Mouse (Mus musculus) left cerebral cortex, adult 8-10 months (tissue): ENCODE data around the gene Atxn1l. TPM values are rescaled to one million over a fixed set of nuclear protein-coding genes. Genes with fewer than 3 reads are reported as not detected.

Source experiments
- DNase-seq, 2 experiments: peaks; one replicate each; pipeline ENCODE4 v3.0.0; 2022; ENCODE audit warnings: low spot score in 2 of 2
- total RNA-seq, 4 experiments: library from RNA; stranded (reverse); gene quantifications; 2 replicates each; pipeline ENCODE4 v1.2.4; 2022

The Atxn1l gene
- total RNA-seq, 4 experiments from 2014 or later, result 39.5 to 50.7 (median 43.0) TPM

DNA sequence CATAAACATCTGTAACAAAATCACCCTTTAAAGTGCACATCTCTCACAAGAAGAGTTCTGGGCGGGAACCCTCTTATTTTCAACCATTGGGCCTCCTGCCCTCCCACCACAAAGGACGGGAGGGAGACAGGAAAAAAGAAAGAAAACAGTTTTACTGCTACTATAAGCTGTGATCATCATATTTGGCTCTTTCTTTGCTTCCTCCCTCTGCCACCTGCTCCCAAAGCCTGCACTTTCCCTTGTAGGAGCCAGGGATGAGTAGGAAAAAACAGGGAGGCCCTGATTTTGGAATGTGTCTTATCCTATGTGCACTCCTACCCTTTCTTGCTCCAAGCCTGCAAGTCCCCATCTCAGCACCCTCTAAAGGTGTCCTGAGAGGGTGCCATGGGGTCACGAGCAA, 6.5 kb downstream of the Atxn1l start:
- DNase-seq, result no peak

DNA sequence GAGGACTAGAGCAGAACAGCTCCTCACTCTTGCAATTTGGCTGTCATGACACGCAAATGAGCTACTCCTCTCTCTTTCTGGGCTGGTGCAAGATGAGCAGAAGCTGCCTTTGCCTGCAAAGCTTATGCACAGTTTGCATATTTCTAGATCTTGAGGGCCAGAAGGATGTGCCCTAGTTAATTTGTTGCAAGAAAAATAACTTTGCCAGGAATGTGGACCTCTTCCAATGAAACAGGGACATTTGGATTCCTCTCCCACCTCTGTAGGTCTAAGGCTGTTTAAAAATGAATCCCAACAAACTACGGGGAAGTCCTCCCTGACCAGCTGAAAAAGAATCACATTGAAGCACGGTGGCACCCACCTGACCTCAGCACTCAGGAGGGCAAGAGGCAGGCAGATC, 12.4 kb downstream of the Atxn1l start:
- DNase-seq, result no peak

DNA sequence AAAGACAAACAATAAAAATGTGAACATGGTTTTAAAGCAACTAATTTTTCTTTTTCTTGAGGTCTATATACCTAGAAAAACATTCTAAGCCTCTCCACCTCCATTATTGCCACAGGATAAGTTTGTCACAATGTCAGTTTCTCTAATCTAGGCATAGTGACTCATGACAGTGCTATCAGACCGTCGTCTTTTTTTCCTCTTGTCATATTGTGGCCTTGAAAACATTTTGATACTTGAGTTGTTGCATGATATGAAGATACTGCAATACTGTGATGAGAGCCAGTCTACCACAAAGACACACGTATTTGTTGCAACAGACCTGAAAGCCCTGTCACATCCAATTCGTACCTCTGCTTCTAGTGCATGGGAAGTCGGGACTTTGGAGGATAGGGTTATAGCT, 22.6 kb downstream of the Atxn1l start:
- DNase-seq, result no peak

DNA sequence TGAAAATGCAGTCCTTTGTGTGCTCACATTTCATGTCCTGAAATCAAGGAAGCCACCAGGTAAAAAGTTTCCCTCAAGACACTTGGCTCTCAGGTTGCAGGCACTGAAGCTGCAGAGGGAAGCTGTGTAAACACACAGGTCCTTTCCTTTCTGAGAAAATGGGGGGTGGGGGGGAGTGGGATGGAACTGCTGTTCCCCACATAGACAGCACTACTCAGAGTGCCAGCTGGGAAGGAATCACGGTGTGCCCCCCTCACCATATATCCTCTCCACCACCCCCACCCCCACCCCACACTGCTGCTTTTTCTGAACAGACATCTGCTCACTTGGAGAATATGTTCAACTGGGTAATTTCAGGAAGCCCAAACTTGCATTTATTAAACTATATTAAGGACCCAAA, 25.0 kb downstream of the Atxn1l start:
- no peak for DNase-seq

DNA sequence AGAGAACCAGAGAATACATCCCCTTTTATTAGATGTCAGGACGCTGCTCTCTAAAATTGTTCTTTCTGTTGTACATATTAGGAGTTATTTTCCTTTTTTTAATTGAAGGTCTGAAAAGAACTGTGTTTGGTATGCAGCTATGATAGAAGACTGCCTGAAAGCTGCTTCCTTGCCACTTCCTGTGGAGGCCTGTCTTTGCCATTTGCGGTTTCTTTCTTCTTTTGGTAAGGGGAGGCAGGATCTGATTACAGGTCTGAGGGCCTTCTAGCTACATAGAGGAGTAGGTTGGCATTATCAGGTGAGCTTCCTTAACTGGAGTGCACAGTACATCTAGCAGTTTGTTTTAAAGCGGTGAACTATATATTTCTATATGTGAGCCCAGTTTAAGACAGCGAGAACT, 29.6 kb downstream of the Atxn1l start:
- DNase-seq, result no peak

DNA sequence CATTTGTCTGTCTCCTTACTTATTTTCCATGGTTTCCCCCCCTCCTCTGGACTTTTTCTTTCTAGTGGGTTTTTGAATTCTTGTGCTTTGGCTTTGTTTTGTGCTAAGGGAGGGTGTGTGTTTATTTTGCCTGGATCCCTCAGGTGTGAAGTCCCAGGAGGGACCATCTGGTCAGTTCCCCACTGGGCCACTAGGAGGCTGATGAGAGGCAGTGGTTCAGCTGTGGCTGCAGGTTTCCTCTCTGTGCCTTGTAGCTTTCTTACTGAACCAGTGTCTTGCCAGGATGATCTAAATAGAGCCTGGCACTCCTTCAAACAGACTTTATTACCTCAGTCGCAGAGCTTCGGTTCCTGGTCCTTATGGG, 30.7 kb downstream of the Atxn1l start:
- peak; percentile 53 to 61 for DNase-seq

DNA sequence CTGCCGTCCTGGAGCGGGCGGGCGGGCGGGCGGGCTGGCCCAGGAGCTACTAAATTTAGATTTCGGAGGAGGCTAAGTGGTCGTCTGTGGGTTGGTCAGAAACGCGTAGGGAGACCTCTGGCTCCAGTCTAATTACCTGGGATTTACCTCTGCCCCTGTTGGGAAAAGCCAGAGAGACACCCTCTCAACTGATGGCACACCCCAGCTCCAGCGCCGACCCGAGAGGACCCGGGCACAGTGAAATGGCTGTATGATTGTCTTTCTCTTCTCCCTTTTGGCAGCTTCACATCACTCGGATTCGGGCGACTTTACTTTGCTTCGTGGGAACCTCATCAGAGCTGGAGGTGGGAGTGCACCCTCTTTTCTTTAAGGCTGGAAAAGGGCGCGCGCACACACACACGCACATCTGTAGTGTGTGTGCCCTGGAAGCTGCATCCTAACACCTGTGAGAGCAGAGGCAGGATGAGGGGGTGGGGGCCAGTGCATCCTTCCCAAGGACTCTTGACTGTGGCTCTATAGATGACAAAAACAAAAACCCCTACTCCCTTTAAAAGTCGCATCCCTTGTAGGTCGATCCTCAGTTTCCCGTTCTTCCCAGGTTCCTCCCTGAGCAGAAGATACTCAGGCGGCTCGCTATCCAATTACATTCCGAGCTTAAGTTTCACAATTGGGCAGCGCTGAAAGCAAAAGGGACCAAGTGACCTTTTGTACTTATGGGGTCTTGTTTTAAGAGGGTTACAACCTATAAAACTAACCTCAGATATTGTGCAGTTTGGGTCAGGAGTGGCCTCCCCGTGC, 31.3 kb downstream of the Atxn1l start:
- peak; percentile 33 to 34 for DNase-seq

DNA sequence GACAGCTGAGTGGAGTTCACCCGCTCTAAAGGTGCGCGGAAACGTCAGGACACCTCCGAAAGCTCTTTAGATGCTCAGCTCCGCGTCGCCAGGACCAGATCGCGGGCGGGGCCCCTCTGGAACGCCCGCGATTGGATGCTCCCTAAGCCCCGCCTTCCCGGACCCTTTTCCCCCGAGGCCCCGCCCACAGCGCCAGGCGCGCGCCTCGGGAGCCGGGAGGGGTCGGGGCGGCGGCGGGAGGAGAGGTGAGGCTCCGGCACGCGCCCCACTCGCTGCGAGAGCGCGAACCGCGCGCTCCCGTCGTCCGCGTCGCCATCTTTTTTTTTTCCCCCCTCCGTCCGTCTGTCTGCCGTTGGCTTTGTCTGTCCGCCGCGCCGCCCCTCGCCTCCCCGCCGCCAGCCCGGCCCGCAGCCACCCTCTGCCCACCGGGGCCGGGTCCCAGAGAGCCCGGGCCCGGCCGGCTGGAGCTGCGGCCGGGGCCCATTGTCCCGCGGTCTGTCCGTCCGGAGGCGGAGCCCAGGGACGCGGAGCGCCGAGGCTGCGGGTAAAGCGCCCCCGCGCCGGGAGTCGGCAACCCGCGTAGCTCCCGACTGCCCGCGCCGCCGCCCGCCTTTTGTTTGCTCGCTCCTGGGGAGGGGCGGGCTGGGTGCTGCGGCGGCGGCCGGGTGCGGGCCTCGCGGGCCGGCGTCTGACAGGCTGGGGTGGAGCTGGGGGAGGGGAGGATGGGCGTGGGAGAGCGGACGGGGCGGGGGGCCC, 32.0 kb downstream of the Atxn1l start, which contains the start of gene Zfp821:
Zfp821 (plus strand) TSS at position 227 of the 756 bp plus-strand sequence.
- peak; percentile 71 to 91 for DNase-seq

DNA sequence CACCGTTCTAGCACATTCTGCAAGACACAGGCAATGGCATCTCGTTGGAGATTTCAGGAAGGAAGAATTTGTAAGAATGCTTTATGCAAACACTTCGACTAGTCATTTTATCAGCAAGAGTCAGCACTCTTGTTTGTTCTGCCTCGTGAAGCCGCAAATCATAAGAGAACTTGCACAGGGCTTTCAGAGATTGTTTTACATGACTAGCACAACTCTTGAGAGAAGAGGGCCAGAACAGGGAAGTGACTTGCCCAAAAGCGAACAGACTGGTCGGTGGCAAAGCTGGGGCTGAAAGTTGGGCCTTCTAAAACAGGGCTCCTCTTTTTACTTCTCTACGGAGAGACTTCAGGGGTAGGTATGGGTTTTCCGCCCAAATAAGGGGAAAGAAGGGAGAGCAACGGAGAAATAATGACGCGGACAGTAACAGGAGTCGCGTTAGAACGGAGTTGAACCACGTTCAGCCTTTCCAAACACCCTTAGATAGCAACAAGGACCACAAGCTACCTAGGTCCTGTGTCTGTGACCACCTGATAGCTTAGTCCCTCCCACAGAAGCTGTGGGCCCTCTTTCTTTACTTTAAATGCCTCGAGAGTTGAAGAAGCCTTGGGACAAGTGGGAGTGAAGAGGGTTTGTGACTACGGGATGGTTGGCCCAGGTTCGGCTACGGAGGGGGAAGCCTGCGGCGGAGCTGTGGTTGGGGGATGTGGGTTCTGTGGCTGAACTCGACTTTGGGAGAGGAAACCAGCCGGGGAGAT, 32.8 kb downstream of the Atxn1l start:
- DNase-seq, result no peak

DNA sequence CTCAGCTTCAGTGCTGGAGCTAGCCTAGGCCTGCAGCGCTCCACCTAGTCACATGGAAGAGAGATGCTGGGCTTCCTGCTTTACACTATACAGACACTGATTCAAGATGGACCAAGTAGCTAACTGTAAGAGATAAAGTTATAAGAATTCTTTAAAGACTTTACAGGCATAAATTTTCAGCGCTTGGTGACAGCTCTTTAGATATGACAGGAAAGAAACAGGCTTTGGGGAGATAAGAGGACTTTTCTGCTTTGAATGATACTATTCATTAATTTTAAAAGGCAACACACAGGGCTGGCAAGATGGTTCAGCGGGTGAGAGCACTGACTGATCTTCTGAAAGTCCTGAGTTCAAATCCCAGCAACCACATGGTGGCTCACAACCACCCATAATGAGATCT, 39.1 kb downstream of the Atxn1l start:
- no peak for DNase-seq

DNA sequence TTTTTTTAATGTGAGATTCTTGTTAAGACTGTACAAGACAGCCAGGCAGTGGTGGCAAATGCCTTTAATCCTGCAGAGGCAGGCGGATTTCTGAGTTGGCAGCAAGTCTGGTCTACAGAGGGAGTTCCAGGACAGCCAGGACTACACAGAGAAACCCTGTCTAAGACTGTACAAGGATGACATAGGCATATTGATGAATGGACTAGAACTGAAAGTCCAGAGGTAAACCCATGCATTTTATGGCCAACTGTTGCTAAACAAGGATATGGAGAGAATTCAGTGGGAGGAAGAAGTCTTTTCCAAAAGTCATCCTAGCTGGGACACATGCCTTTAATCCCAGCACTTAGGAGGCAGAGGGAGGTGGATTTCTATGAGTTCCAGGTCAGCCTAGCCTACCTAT, 39.8 kb downstream of the Atxn1l start:
- DNase-seq, result no peak

DNA sequence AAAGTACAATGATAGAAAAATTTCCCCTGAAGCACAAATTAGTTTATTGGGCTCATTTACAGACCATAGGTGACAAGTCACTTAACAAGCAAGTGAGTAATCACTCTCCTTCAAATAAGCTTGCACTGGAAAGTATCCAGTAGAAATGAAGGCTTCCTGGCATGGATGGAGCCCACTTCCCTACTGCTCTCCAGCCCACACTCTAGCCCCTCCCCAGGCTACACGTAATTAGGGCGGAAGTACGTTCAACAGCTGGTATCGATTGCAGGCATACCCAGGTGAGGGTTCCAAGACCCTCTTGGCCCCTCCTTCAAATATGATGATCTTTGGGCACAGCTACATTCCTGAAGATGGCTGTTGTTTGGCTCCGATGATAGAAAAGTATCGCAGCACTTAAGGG, 43.4 kb downstream of the Atxn1l start:
- no peak for DNase-seq

DNA sequence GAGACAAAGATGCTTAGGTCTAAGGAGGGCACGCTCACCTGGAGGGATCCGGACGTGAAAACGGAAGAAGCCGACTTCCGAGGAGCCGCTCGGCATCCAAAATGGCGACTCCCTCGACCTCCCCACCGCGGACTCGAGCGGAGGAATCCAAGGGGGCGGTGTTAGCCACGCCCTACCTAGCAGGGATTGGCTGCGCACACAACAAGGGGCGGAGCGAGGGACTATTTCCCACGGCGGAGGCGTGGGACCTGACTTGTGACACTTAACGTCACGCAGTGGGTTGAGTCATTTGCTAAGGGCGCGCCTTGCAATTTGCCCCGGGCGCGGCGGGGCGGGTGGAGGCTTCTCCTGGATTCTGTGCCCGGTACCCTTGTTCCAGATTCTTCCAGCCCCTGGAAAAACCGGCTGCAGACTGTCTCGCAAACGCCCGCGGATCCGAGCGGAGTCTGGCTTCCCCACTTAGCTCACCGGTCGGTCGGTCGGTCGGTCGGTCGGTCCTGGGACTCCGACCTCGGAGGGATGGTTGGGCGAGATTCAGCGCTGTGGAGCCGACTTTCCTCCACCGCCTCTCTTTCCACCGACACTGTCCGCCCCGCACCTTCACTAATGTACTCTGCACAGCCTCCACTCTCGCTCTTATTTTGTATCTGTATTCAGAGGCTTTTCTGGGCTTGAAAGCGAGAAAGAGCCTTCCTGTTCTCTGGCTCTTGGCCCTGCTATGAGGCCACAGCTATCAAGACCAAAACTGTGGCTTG, 44.2 kb downstream of the Atxn1l start, which contains the start of gene Ist1:
Ist1 (minus strand) TSS at position 115 of the 755 bp plus-strand sequence.
- peak; percentile 94 to 96 for DNase-seq

DNA sequence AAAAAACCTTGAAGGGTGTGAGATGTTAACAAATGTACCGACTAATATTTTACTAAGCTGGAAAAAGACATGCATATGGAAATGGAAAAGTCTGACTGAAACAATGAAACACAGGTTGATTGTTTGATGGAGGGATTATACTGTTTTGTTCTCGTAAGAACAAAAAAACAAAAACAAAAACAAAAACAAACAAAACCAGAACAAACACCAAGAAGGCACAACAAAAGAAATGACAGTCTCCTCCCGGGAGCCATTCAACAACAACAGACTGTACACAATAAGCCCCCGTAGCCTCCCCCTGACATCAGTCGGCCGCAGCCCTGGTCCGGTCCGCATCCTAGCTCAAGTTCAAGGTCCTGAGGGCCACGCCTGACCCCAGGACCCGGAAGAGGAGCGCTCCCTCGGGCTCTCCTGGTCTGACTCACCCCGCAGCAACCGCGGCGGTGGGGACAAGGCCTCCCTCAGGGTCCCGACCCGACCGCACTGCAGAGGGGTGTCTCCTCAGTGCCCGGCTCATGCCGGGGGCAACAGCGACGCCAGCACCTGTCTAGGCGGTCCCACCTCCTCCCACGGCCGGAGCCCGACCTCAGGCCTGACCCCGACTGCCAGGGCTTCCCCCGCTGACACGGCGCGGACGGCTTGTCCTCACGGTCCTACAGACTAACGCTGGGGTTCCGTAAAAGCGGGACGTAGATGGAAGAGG, 44.9 kb downstream of the Atxn1l start:
- no peak for DNase-seq

DNA sequence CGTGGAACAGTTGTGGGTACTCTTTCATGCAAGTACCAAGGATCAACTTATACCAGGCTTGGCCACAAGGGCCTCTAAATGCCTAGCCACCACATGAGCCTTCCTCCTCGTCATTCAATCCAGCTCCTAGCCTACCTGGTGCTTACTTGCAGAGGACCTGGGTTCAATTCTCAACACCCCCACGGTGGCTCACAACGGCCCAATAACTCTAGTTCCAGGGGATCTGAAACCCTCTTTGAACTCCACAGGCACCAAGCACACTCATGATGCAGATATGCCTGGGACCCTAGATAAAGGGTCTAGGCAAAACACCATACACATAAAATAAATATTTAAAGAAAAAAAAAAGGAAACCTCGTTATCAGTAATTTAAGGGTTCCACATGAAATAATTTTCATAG, 45.8 kb downstream of the Atxn1l start:
- DNase-seq, result no peak

DNA sequence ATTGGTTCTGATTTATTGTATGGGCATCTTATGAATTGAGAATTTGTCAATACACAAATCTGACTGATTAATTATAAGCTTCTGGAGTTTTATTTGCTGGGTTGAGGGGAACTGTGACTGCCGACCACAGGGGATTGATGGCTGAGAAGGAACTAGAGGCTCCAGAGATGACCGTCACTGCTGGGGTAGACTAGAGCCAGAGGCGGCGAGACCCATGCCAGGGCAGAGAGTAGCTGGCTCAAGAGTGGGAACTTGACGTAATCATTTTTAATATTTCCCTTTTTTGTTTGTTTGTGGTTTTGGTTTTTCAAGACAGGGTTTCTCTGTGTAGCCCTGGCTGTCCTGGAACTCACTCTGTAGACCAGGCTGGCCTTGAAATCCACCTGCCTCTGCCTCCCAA, 50.3 kb downstream of the Atxn1l start:
- no peak for DNase-seq

DNA sequence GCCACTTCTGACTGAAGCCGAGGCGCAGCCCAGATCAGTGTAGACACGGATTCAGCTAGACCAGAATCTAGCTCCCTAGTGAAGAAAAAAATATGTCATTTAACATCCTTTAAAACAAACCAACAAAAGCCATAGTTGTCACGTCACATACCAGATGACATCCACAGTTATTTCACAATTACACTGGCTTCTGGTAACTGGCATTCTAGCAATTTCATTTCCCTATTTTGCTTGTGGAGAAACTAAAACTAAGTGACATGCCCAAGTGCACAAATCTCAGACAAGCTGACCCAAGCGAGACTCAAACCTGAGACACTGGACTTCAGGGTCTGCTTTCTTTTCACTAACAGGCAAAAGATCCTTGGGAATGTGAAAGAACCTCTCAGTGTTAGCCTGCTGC, 55.4 kb downstream of the Atxn1l start:
- no peak for DNase-seq

DNA sequence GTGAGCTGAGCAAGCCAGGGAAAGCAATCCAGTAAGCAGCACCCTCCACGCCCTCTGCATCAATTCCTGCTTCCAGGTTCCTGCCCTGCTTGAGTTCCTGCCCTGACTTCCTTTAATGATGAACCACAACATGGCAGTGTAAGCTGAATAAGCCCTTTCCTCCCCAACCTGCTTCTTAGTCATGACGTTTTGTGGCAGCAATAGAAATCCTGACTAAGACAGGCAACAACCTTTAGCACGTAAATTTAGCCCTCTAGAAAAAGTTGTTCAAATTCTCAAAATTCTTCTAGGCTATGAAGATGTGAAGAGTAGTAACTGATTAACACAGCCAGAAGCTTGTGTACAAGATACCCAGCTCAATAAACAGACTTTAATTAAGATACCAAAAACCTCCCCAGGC, 56.0 kb downstream of the Atxn1l start:
- DNase-seq, result no peak
